Mouse (Mus musculus) intestine, embryonic 16.5 days (tissue): ENCODE data around the gene Commd1. TPM values are rescaled to one million over a fixed set of nuclear protein-coding genes. Genes with fewer than 3 reads are reported as not detected.

Experiments used
- ATAC-seq: fragments of 200-750 bp; cut with Nextera tagmentation; 2 replicates; pipeline ENCODE4 v1.8.0; 2017; ENCODE audit warnings: moderate TSS enrichment, moderate library complexity
- H3K27ac ChIP-seq: fragments of 300-500 bp; sonication (generic); 2 replicates; pipeline ENCODE4 v1.5.1; 2014; ENCODE audit warnings: mild to moderate bottlenecking, low read length
- H3K27me3 ChIP-seq: fragments of 300-500 bp; sonication (generic); replicated peaks from 2 replicates; pipeline ENCODE4 v1.6.1; 2014; ENCODE audit warnings: low read length, control low read depth, mixed read lengths; ENCODE audit not compliant: control insufficient read depth, insufficient read depth
- H3K36me3 ChIP-seq: fragments of 300-500 bp; sonication (generic); 2 replicates; pipeline ENCODE4 v1.6.1; 2014; ENCODE audit warnings: low read length, control low read depth; ENCODE audit not compliant: control insufficient read depth, insufficient read depth
- H3K4me1 ChIP-seq: fragments of 300-500 bp; sonication (generic); 2 replicates; pipeline ENCODE4 v1.6.1; 2014; ENCODE audit warnings: low read length, control low read depth, mixed read lengths; ENCODE audit not compliant: control insufficient read depth, insufficient read depth
- H3K4me2 ChIP-seq: fragments of 300-500 bp; sonication (generic); 2 replicates; pipeline ENCODE4 v1.6.1; 2014; ENCODE audit warnings: low read depth, low read length, control low read depth
- H3K4me3 ChIP-seq: fragments of 300-500 bp; sonication (generic); 2 replicates; pipeline ENCODE4 v1.5.1; 2014; ENCODE audit warnings: mild to moderate bottlenecking, low read length
- H3K9ac ChIP-seq: fragments of 300-500 bp; sonication (generic); 2 replicates; pipeline ENCODE4 v1.6.1; 2014; ENCODE audit warnings: low read depth, low read length
- H3K9me3 ChIP-seq: fragments of 300-500 bp; sonication (generic); 2 replicates; pipeline ENCODE4 v1.6.1; 2016; ENCODE audit warnings: low read length, control low read depth; ENCODE audit not compliant: control insufficient read depth
- WGBS: fragments of 180-500 bp; shearing (Covaris S2); extraction: QIAGEN DNeasy Blood & Tissue Kit; methylation state at CpG from one replicate; pipeline ENCODE4 v1.1.7; 2014; 5-methylcytosine and 5-hydroxymethylcytosine counted together
- polyA plus RNA-seq: library from polyadenylated mRNA; unstranded; fragments of >200 nt; fragmentation: Nextera tagmentation; extraction: Ambion mirVana; gene quantifications from 2 replicates; pipeline ENCODE4 v1.2.1, GENCODE M21; 2015

Commd1 gene
- polyA plus RNA-seq, 1 experiment from 2014 or later, result 339 TPM

DNA sequence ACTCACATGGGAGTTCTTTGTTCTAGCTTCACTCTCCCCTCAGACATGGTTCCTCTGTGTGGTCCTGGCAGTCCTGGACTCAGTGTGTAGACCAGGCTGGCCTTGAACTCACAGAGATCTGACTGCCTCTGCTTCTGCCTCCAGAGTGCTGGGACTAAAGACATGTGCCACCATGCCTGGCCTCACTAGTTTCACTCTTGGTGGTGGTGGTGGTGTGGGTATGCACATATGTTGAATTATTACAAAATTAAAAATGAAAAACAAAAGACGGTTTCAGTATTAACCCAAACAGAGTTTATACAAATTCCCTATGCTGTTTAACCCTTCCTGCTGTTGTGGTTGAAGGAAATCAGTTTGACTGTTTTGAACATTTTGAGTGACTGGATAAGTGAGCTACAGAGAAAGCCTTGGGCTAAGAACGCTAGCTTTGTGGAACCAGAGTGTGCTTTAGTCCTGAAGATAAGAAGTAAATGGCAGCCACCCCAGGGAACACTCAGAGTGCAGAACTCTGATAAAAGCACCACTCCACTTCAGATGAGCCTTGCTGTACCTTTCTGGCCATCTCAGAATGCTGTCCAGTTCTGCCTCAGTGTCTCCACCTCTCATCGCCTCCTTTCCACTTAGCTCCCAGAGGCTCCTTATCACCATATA is 105.4 kb downstream of the Commd1 start:
- H3K9ac ChIP-seq, result no peak overlapping the region

DNA sequence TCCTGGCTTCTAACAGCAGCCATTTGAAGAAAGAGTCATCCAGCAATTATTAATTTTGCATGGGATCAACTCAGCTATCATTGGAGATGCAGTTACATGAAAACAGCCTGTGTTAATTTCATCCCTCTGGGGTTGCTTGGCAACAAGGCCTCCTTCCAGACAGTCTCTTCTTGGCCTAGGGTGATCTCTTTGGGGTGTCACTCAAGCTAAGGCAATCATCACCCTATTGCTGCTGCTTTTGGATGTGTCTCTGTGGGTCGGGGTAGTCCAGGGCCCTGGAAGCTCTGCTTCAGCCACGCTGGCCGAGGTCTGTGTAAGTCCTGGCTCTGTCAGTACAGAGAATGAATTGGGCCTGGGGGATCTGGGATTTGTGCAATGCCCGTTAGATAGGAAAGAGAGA is 106.9 kb downstream of the Commd1 start:
- Histone ChIP-seq H3K36me3 (no peaks in the 10 kb centered on the region), H3K9ac (no peak overlapping the region), H3K27me3 (no peaks in the 10 kb centered on the region), H3K4me1 (0 out of 2 replicates have a peak, but pooled peaks cover 8% of the 10 kb centered on the region), H3K4me3 (no peak overlapping the region), H3K4me2 (no peak overlapping the region), H3K9me3 (no peaks in the 10 kb centered on the region), H3K27ac (no peak overlapping the region)
- 76% methylated on average over 4 of the region's 4 CpGs for WGBS
- no peak for ATAC-seq

More for the DNA sequence above, 105.4 kb downstream of the Commd1 start:
- no peak for ATAC-seq
- H3K36me3 ChIP-seq, result no peaks in the 10 kb centered on the region
- no peaks in the 10 kb centered on the region for H3K27me3 ChIP-seq
- H3K4me3 ChIP-seq, result no peak overlapping the region
- 91% methylated on average over 3 of the region's 3 CpGs for WGBS
- peaks cover 11% of the 10 kb centered on the region; the same call in 1 of the 2 replicates for H3K4me1 ChIP-seq
- H3K27ac ChIP-seq, result no peak overlapping the region
- no peaks in the 10 kb centered on the region for H3K9me3 ChIP-seq
- H3K4me2 ChIP-seq, result no peak overlapping the region

DNA sequence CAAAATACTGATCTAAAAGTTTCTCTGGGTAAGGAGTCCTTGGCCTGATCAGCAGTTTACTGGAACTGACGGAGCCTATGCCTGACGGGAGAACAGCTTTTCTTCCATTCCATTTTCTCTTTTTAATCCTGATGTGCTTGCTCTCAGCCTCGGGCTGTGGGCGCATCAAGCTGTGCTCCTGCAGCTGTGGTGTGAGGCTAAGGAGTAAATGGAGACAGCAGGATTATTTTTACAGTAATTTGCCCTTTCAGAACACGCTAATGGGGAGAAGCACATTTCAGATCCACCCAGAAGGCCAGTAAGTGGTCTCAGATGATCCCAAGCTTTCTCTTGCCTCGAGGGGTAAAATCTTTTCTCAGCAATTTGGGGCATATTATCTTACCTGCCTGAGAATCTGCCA is 107.4 kb downstream of the Commd1 start:
- no peak overlapping the region for H3K4me3 ChIP-seq
- no peaks in the 10 kb centered on the region for H3K27me3 ChIP-seq
- H3K4me1 ChIP-seq, result 0 out of 2 replicates have a peak, but pooled peaks cover 8% of the 10 kb centered on the region
- H3K36me3 ChIP-seq, result no peaks in the 10 kb centered on the region
- 81% methylated on average over 6 of the region's 6 CpGs for WGBS
- ATAC-seq, result no peak
- H3K4me2 ChIP-seq, result no peak overlapping the region
- H3K9ac ChIP-seq, result no peak overlapping the region
- H3K27ac ChIP-seq, result no peak overlapping the region
- no peaks in the 10 kb centered on the region for H3K9me3 ChIP-seq

DNA sequence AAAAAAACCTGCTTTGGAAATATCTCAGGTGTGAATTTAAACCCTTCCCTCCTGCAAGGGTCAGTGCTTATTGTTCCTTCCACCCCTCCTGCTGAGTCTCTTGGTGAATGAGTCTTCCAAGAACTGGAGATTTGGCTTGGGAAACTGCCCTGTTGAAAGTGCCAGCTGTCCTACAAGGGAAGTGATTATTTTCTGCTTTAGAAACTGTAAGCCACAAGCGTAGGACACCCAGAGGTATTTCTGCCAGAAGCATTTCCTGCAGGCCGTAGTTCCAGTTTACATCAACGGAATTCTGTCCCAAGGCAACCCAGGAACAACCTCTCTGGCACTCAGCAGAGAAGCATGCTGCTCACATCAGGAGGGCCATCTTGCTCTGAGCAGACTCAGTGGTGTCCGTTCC is 108.8 kb downstream of the Commd1 start:
- WGBS, result 61% methylated on average over 4 of the region's 4 CpGs

DNA sequence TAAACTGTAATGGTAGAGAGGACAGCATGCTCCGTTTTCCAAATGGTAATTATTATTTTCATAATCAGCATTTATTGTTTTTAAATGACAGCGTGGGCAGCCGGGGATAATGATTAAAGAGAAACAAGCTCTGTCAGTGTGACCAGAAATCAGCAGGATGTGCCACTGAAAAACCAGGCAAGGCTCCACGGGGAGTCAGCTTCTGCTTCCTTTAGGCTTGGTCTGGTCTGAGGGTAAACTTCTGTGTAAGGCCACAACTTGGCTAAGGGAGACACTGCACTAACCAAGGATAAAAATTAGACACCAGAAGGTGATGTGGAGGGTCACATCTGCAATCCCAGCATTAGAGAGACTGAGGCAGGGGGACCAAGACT is 109.9 kb downstream of the Commd1 start:
- H3K4me2 ChIP-seq, result peak overlapping the region; percentile 15; the same call in 1 of the 2 replicates
- H3K4me3 ChIP-seq, result no peak overlapping the region
- H3K4me1 ChIP-seq, result 0 out of 2 replicates have a peak, but pooled peaks cover 8% of the 10 kb centered on the region
- no peak for ATAC-seq
- H3K9me3 ChIP-seq, result no peaks in the 10 kb centered on the region
- no peaks in the 10 kb centered on the region for H3K36me3 ChIP-seq
- 0 out of 2 replicates have a peak overlapping the region, but pooled peaks have one; percentile 20 for H3K9ac ChIP-seq
- H3K27ac ChIP-seq, result peak overlapping the region; percentile 27; the same call in 1 of the 2 replicates
- H3K27me3 ChIP-seq, result no peaks in the 10 kb centered on the region
- WGBS, result 43% methylated on average over 4 of the region's 4 CpGs

More for the DNA sequence above, 108.8 kb downstream of the Commd1 start:
- no peak for ATAC-seq
- H3K27ac ChIP-seq, result peak overlapping the region; percentile 35; the same call in 1 of the 2 replicates
- no peak overlapping the region for H3K9ac ChIP-seq
- H3K4me1 ChIP-seq, result 0 out of 2 replicates have a peak, but pooled peaks cover 8% of the 10 kb centered on the region
- H3K9me3 ChIP-seq, result no peaks in the 10 kb centered on the region
- no peaks in the 10 kb centered on the region for H3K36me3 ChIP-seq
- no peak overlapping the region for H3K4me3 ChIP-seq
- no peaks in the 10 kb centered on the region for H3K27me3 ChIP-seq
- H3K4me2 ChIP-seq, result no peak overlapping the region

DNA sequence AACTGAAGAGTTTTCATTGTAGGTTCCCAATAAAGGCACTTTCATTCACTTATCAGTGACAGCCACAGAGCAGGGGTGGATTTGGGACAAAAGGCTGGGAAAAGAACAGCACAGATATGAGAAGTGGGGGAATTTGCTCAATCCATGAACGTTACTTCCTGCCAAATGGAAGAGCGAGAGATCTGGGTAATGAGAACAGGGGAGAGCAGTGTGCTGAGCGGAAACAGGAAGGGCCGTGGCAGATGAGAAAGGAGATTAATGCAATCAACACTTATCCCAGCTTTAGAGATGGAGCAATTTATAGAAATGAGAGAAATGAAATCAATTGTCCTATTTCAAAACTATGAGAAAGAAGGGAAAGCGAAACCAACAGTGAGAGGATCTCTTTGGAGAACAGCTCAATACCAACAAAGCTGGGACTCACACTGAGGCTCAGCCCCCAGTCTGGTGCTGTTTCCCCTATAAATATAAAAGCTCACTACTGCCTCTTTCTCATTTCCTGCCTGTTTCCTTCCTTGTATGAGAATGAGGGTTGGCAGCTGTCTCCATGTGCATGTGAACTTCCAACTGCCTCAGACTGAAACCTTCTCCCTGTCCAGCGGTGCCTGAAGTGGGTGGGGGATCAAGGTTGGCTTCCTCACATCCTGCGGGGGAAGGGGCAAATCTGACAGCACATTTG is 110.4 kb downstream of the Commd1 start:
- Histone ChIP-seq H3K9ac (0 out of 2 replicates have a peak overlapping the region, but pooled peaks have one; percentile 20), H3K36me3 (no peaks in the 10 kb centered on the region), H3K4me2 (peak overlapping the region; percentile 15; the same call in 1 of the 2 replicates), H3K27me3 (no peaks in the 10 kb centered on the region), H3K4me1 (0 out of 2 replicates have a peak, but pooled peaks cover 8% of the 10 kb centered on the region), H3K27ac (peak overlapping the region; percentile 27; the same call in 1 of the 2 replicates), H3K4me3 (no peak overlapping the region), H3K9me3 (no peaks in the 10 kb centered on the region)
- no peak for ATAC-seq
- 60% methylated on average over 7 of the region's 7 CpGs for WGBS

DNA sequence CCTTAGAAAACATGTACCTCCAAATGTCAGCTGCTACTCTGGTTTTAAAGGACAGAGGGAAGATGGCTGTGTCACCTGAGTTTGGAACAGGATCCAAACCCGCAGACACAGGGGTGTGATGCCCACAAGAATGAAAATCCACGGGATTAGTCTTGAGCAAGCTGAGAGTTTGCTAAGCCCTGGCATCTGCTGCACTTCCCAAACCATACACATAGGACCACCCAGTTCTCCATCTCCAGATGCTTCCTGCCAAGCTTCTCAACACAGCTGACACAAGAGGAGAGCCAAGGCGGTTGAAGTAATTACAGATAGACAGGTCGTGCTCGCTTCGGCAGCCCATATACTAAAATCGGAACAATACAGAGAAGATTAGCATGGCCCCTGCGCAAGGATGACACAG is 113.6 kb downstream of the Commd1 start:
- 0 out of 2 replicates have a peak, but pooled peaks cover 6% of the 10 kb centered on the region for H3K4me1 ChIP-seq
- no peak overlapping the region for H3K4me2 ChIP-seq
- ATAC-seq, result no peak
- 87% methylated on average over 8 of the region's 8 CpGs for WGBS
- no peaks in the 10 kb centered on the region for H3K27me3 ChIP-seq
- H3K4me3 ChIP-seq, result no peak overlapping the region
- H3K36me3 ChIP-seq, result no peaks in the 10 kb centered on the region
- no peak overlapping the region for H3K27ac ChIP-seq
- H3K9ac ChIP-seq, result no peak overlapping the region
- no peaks in the 10 kb centered on the region for H3K9me3 ChIP-seq

DNA sequence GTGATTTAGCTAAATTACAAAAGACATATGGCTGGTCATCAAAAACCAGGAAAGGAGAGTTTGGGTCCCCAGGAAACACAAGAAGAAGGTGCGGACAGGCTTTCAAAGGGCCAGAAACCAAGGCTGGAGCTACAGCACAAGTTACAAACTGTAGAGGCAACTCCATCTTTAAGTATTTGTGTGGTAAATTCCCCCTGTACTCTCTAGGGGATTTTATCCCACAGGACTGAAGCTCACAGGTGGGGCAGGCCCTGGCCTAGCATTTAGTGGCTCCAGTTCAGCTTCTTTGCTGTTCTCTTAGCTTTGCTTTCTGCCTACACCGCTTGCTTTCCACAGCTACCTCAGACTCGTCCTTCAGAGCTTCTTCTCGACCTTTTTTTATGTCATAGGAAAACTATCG is 114.5 kb downstream of the Commd1 start:
- no peak for ATAC-seq
- Histone ChIP-seq H3K27ac (no peak overlapping the region), H3K4me2 (no peak overlapping the region), H3K36me3 (no peaks in the 10 kb centered on the region), H3K9me3 (no peaks in the 10 kb centered on the region), H3K4me1 (0 out of 2 replicates have a peak, but pooled peaks cover 5% of the 10 kb centered on the region), H3K9ac (no peak overlapping the region), H3K4me3 (no peak overlapping the region), H3K27me3 (no peaks in the 10 kb centered on the region)
- WGBS, result 92% methylated on average over 5 of the region's 5 CpGs

DNA sequence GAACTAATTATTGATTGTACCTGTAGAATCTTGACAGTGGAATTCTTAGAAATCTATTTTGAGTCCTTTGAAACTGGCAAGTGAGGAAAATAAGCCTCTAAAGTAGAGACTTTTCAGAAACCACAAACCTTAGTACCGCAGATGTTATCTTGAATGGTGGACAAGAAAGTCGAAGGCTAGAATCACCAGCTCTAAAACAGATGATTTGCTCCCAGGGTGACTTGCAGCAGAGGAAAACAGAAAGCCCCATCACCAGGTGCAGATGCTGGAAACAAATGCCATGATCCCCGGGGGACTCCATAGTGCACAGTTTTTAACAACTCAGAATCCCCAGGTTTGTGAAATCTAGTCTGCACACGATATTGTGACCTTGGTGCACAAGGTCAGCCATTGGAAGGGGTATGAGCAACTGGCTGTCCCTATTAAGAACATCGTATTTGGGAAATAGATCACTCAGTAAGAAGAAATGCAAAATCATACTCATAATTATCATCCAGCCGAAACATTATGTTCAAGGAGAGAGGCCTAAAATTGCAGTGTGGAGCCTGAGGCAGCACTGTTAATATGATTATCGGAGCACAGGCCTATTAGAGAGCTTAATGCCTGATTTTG is 116.4 kb downstream of the Commd1 start:
- Histone ChIP-seq H3K36me3 (no peaks in the 10 kb centered on the region), H3K27ac (no peak overlapping the region), H3K9ac (no peak overlapping the region), H3K4me3 (no peak overlapping the region), H3K4me1 (no peaks in the 10 kb centered on the region; the same call in 1 of the 2 replicates), H3K27me3 (no peaks in the 10 kb centered on the region), H3K9me3 (no peaks in the 10 kb centered on the region), H3K4me2 (no peak overlapping the region)
- WGBS, result 88% methylated on average over 7 of the region's 7 CpGs
- no peak for ATAC-seq
